Comparison of ENCODE assay signal across 19 mouse cellular contexts in the genomic region with DNA sequence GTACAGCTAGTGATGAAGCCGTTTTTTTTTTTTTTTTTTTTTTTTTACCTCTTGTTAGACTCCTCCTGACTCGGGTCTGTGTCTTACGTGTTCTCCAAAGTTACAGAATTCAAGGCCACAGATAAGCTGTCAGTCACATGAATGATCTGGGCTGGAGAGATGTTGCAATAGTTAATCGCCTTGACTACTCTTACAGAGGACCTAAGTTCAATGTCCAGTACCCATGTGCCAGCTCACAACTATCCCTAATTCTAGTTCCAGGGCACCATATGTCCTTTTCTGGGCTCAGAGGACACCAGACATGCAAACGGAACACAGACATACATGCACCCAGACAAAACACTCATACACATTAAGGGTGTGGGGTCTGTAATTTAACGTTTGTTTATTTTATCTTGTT. TPM values are rescaled to one million over a fixed set of nuclear protein-coding genes. Genes with fewer than 3 reads are reported as not detected.
DNase-seq lines count a peak whose midpoint lies in the region; ATAC-seq lines count a peak whose summit lies in the region.
"Had no signal": no experiment of that assay in that cellular context is flagged by ENCODE, and none has a peak within 500 bp of the region (broad histone marks: within the 10 kb centered on the region; RNA-seq: fewer than 3 reads in every experiment).

No protein-coding gene starts in this region.

- no peaks in the 10 kb centered on the region for H3K9me3 ChIP-seq in kidney, embryonic 15.5 days (replicated peaks)
- H3K9me3 ChIP-seq in intestine, embryonic 16.5 days (ENCODE audit: control insufficient read depth, low read length) = no peaks in the 10 kb centered on the region
- H3K9me3 ChIP-seq: forebrain, embryonic 13.5 days; heart, embryonic 12.5 days; hindbrain, embryonic 15.5 days had no signal

- H3K36me3 ChIP-seq in kidney, embryonic 15.5 days = no peaks in the 10 kb centered on the region
- H3K36me3 ChIP-seq in intestine, embryonic 16.5 days (ENCODE audit: control insufficient read depth, insufficient read depth, low read length) = no peaks in the 10 kb centered on the region
- H3K36me3 ChIP-seq: heart, embryonic 12.5 days; hindbrain, embryonic 15.5 days had no signal

- H3K27ac ChIP-seq in kidney, embryonic 15.5 days = no peak overlapping the region
- H3K27ac ChIP-seq in intestine, embryonic 16.5 days (ENCODE audit: low read length) = peak overlapping the region; percentile 72
- H3K27ac ChIP-seq: forebrain, embryonic 13.5 days; hindbrain, embryonic 15.5 days had no signal

- H3K27me3 ChIP-seq in kidney, embryonic 15.5 days = no peaks in the 10 kb centered on the region
- no peaks in the 10 kb centered on the region for H3K27me3 ChIP-seq in intestine, embryonic 16.5 days (replicated peaks; ENCODE audit: control insufficient read depth, insufficient read depth, low read length)
- H3K27me3 ChIP-seq: CH12.LX; heart, embryonic 12.5 days had no signal

- no peak overlapping the region for H3K4me2 ChIP-seq in kidney, embryonic 15.5 days
- H3K4me2 ChIP-seq in intestine, embryonic 16.5 days (ENCODE audit: low read depth, low read length) = no peak overlapping the region
- H3K4me2 ChIP-seq: forebrain, embryonic 13.5 days; heart, embryonic 12.5 days; hindbrain, embryonic 15.5 days had no signal

- intact Hi-C loops in heart, postnatal 25 days (cut with DNase I) = no loop called here

- 89% methylated on average over 6 of the region's 6 CpGs for WGBS in kidney, embryonic 15.5 days
- 66% methylated on average over 6 of the region's 6 CpGs for WGBS in intestine, embryonic 16.5 days

- H3K4me3 ChIP-seq in kidney, embryonic 15.5 days (replicated peaks) = no peak overlapping the region
- H3K4me3 ChIP-seq in intestine, embryonic 16.5 days (ENCODE audit: low read length) = no peak overlapping the region
- H3K4me3 ChIP-seq: forebrain, embryonic 13.5 days; heart, embryonic 12.5 days; hindbrain, embryonic 15.5 days had no signal

- DNase-seq in heart, adult 11 months = peak; percentile 55
- DNase-seq in heart, postnatal 25 days (ENCODE audit: low spot score) = no peak
- DNase-seq in kidney, postnatal 36 days = peak; percentile 27 to 47
- DNase-seq in 416B (ENCODE audit: low read depth) = peak; percentile 57
- no peak for DNase-seq in right cerebral cortex, postnatal 25 days
- DNase-seq in lung, postnatal 36 days = no peak
- DNase-seq: adrenal gland, adult 8-10 months; cerebellum, adult 11 months; cerebellum, adult 9-10 months; cerebellum, postnatal 25 days; forebrain, postnatal 0 days; gastrocnemius, postnatal 14 days; heart, postnatal 36 days had no signal

- H3K4me1 ChIP-seq in kidney, embryonic 15.5 days = peaks cover 19% of the 10 kb centered on the region
- H3K4me1 ChIP-seq in intestine, embryonic 16.5 days (ENCODE audit: control insufficient read depth, insufficient read depth, low read length) = peaks cover 10% of the 10 kb centered on the region

- no peak for ATAC-seq in kidney, embryonic 15.5 days (replicated peaks; ENCODE audit: low FRiP score)
- peak; percentile 49 for ATAC-seq in intestine, embryonic 16.5 days
- ATAC-seq: forebrain, embryonic 13.5 days; forebrain, postnatal 0 days had no signal

- no peak overlapping the region for H3K9ac ChIP-seq in kidney, embryonic 15.5 days
- no peak overlapping the region for H3K9ac ChIP-seq in intestine, embryonic 16.5 days (ENCODE audit: low read depth, low read length)
- H3K9ac ChIP-seq: forebrain, embryonic 13.5 days; forebrain, postnatal 0 days; heart, embryonic 12.5 days; hindbrain, embryonic 15.5 days had no signal

RNA-seq across cellular contexts. Expression of a gene that starts 8.9 kb away (rescaled TPM):
- total RNA-seq in heart, postnatal 25 days (2021) = 10 to 100 TPM in 1 of 2 experiments, 1 to 10 TPM in 1; 8.3 to 11.2 TPM
- polyA plus RNA-seq in kidney, embryonic 15.5 days (2015; fragmentation: Nextera tagmentation; extraction: Ambion mirVana) = 5.7 and 5.8 TPM in 2 replicates
- 14.5 and 17.3 TPM in 2 replicates for polyA plus RNA-seq in intestine, embryonic 16.5 days (2015; fragmentation: Nextera tagmentation; extraction: Ambion mirVana)
- total RNA-seq: CH12.LX had no signal

Comparison
In these comparisons a context has a peak if more than half of its experiments do, and no peak if none do; other contexts are left out.
1. DNase-seq: peak in heart, adult 11 months (single experiment), kidney, postnatal 36 days (2 of 2) and 416B (single experiment); none in heart, postnatal 25 days (single experiment), right cerebral cortex, postnatal 25 days (single experiment) and lung, postnatal 36 days (single experiment).